Mouse (Mus musculus): ENCODE results near the gene Gm49711.

GRCm38 (mm10) chr16:92060213-92060612 is 2.1 kb downstream of the Gm49711 start:
- TF ChIP-seq CTCF (IDR thresholded peaks at IDR 0.05; ENCODE audit: insufficient read depth, low read length) (no peak), POLR2A (IDR thresholded peaks at IDR 0.05; ENCODE audit: borderline replicate concordance, extremely low read depth, low read depth, low read length) (no peak)
